Mouse (Mus musculus): ENCODE data around the gene Tap2. TPM values are rescaled to one million over a fixed set of nuclear protein-coding genes. Genes with fewer than 3 reads are reported as not detected.

Gene Tap2
- polyA plus RNA-seq, 1 experiment from 2014 or later: 1.4 TPM

Other genes with a start within 250 kb of the Tap2 start
- 55.0 and 63.9 TPM in 2 replicates for gene Vps52, start 247.7 kb upstream of the Tap2 start, polyA plus RNA-seq (2016; fragmentation: Nextera tagmentation; extraction: Ambion mirVana)
- 1,286 and 1,579 TPM in 2 replicates for gene Rps18, start 247.5 kb upstream of the Tap2 start, polyA plus RNA-seq (2016; fragmentation: Nextera tagmentation; extraction: Ambion mirVana)
- 27.1 and 30.9 TPM in 2 replicates for gene H2-K1, start 203.2 kb upstream of the Tap2 start, polyA plus RNA-seq (2016; fragmentation: Nextera tagmentation; extraction: Ambion mirVana)
- gene Ring1, start 178.8 kb upstream of the Tap2 start, polyA plus RNA-seq (2016; fragmentation: Nextera tagmentation; extraction: Ambion mirVana): 12.3 and 17.3 TPM in 2 replicates
- 65.5 and 73.0 TPM in 2 replicates for gene H2-Ke6, start 175.5 kb upstream of the Tap2 start, polyA plus RNA-seq (2016; fragmentation: Nextera tagmentation; extraction: Ambion mirVana)
- 188 and 197 TPM in 2 replicates for gene Slc39a7, start 171.8 kb upstream of the Tap2 start, polyA plus RNA-seq (2016; fragmentation: Nextera tagmentation; extraction: Ambion mirVana)
- gene Rxrb, start 171.7 kb upstream of the Tap2 start, polyA plus RNA-seq (2016; fragmentation: Nextera tagmentation; extraction: Ambion mirVana): 49.1 and 56.4 TPM in 2 replicates
- 0.99 and 1.7 TPM in 2 replicates for gene Col11a2, start 164.1 kb upstream of the Tap2 start, polyA plus RNA-seq (2016; fragmentation: Nextera tagmentation; extraction: Ambion mirVana)
- 0.80 and 0.82 TPM in 2 replicates for gene H2-Oa, start 111.2 kb upstream of the Tap2 start, polyA plus RNA-seq (2016; fragmentation: Nextera tagmentation; extraction: Ambion mirVana)
- gene H2-DMa, start 84.0 kb upstream of the Tap2 start, polyA plus RNA-seq (2016; fragmentation: Nextera tagmentation; extraction: Ambion mirVana): 5.8 and 7.7 TPM in 2 replicates
- gene Brd2, start 80.9 kb upstream of the Tap2 start, polyA plus RNA-seq (2016; fragmentation: Nextera tagmentation; extraction: Ambion mirVana): 131 and 135 TPM in 2 replicates
- gene H2-DMb2, start 60.2 kb upstream of the Tap2 start, polyA plus RNA-seq (2016; fragmentation: Nextera tagmentation; extraction: Ambion mirVana): 0.11 and 0.24 TPM in 2 replicates
- 0.30 and 0.98 TPM in 2 replicates for gene H2-DMb1, start 50.5 kb upstream of the Tap2 start, polyA plus RNA-seq (2016; fragmentation: Nextera tagmentation; extraction: Ambion mirVana)
- gene Tap1, start 16.0 kb upstream of the Tap2 start, polyA plus RNA-seq (2016; fragmentation: Nextera tagmentation; extraction: Ambion mirVana): 1.7 TPM in 2 replicates
- gene Psmb9, start 15.8 kb upstream of the Tap2 start, polyA plus RNA-seq (2016; fragmentation: Nextera tagmentation; extraction: Ambion mirVana): 0.66 and 0.97 TPM in 2 replicates
- gene Psmb8, start 5.8 kb upstream of the Tap2 start, polyA plus RNA-seq (2016; fragmentation: Nextera tagmentation; extraction: Ambion mirVana): 1.2 and 1.8 TPM in 2 replicates
- 0.24 TPM in 1 of 2 replicates, not detected in the other for gene H2-Ob, start 35.4 kb downstream of the Tap2 start, polyA plus RNA-seq (2016; fragmentation: Nextera tagmentation; extraction: Ambion mirVana)
- 4.7 and 5.3 TPM in 2 replicates for gene H2-Ab1, start 54.2 kb downstream of the Tap2 start, polyA plus RNA-seq (2016; fragmentation: Nextera tagmentation; extraction: Ambion mirVana)
- not detected in 2 replicates for gene H2-Aa, start 84.3 kb downstream of the Tap2 start, polyA plus RNA-seq (2016; fragmentation: Nextera tagmentation; extraction: Ambion mirVana)
- 1.0 and 1.3 TPM in 2 replicates for gene H2-Eb1, start 102.3 kb downstream of the Tap2 start, polyA plus RNA-seq (2016; fragmentation: Nextera tagmentation; extraction: Ambion mirVana)
- gene H2-Eb2, start 122.1 kb downstream of the Tap2 start, polyA plus RNA-seq (2016; fragmentation: Nextera tagmentation; extraction: Ambion mirVana): not detected in 2 replicates
- gene Btnl2, start 151.3 kb downstream of the Tap2 start, polyA plus RNA-seq (2016; fragmentation: Nextera tagmentation; extraction: Ambion mirVana): not detected in 2 replicates
- gene Btnl1, start 173.6 kb downstream of the Tap2 start, polyA plus RNA-seq (2016; fragmentation: Nextera tagmentation; extraction: Ambion mirVana): not detected in 2 replicates
- 1.4 and 2.0 TPM in 2 replicates for gene BC051142, start 195.3 kb downstream of the Tap2 start, polyA plus RNA-seq (2016; fragmentation: Nextera tagmentation; extraction: Ambion mirVana)

All from hindbrain, embryonic 10.5 days (tissue).